Mouse (Mus musculus) B cell, adult 2 months (primary cell): ENCODE results near the gene Syde1.
"Not testable (repeated sequence)": the region's sequence is repeated elsewhere in the genome, so short reads cannot be mapped to it uniquely, and the experiment has no call there.

Experiments used
- DNase-seq, 2 experiments: peaks; one replicate each; pipeline ENCODE4 v3.0.0; 2022

The Syde1 gene

GRCm38 (mm10) chr10:78591406-78592328, at the start of gene Syde1:
Gene Syde1, minus strand, starts transcription at chr10:78591964.
- DNase-seq, result peak; percentile 28 to 33

- no peak for DNase-seq
Observed at GRCm38 (mm10) chr10:78632311-78632710, 40.5 kb upstream of the Syde1 start.

- DNase-seq, result no peak
Observed at GRCm38 (mm10) chr10:78630194-78630593, 38.4 kb upstream of the Syde1 start.

GRCm38 (mm10) chr10:78623143-78623542, 31.4 kb upstream of the Syde1 start:
- not testable (repeated sequence) for DNase-seq

- DNase-seq, result no peak
Observed at GRCm38 (mm10) chr10:78617974-78618373, 26.2 kb upstream of the Syde1 start, which contains the start of gene Olfr1357. Gene Olfr1357, minus strand, starts transcription at chr10:78618074.

GRCm38 (mm10) chr10:78607602-78608001, 15.8 kb upstream of the Syde1 start:
- DNase-seq, result no peak

- DNase-seq, result peak; percentile 32 to 45
Observed at GRCm38 (mm10) chr10:78605080-78605479, 13.3 kb upstream of the Syde1 start.

GRCm38 (mm10) chr10:78599865-78600264, 8.1 kb upstream of the Syde1 start:
- no peak for DNase-seq

- DNase-seq, result no peak
Observed at GRCm38 (mm10) chr10:78594566-78594965, 2.8 kb upstream of the Syde1 start.

- no peak for DNase-seq
Observed at GRCm38 (mm10) chr10:78594157-78594556, 2.4 kb upstream of the Syde1 start.

- no peak for DNase-seq
Observed at GRCm38 (mm10) chr10:78593736-78594135, 2.0 kb upstream of the Syde1 start.

GRCm38 (mm10) chr10:78592856-78593379, 1.2 kb upstream of the Syde1 start:
- DNase-seq, result no peak

- DNase-seq, result peak in 1 of 2 experiments; percentile 20
Observed at GRCm38 (mm10) chr10:78590744-78591143, 1.0 kb downstream of the Syde1 start.

GRCm38 (mm10) chr10:78589901-78590300, 1.9 kb downstream of the Syde1 start:
- DNase-seq, result no peak

- DNase-seq, result no peak
Observed at GRCm38 (mm10) chr10:78589291-78589690, 2.5 kb downstream of the Syde1 start.

GRCm38 (mm10) chr10:78586026-78586425, 5.7 kb downstream of the Syde1 start:
- DNase-seq, result no peak

GRCm38 (mm10) chr10:78585606-78586005, 6.2 kb downstream of the Syde1 start:
- no peak for DNase-seq

- no peak for DNase-seq
Observed at GRCm38 (mm10) chr10:78584996-78585395, 6.8 kb downstream of the Syde1 start.

GRCm38 (mm10) chr10:78583939-78584338, 7.8 kb downstream of the Syde1 start:
- DNase-seq, result no peak

GRCm38 (mm10) chr10:78583347-78583746, 8.4 kb downstream of the Syde1 start:
- DNase-seq, result no peak

GRCm38 (mm10) chr10:78581121-78581520, 10.6 kb downstream of the Syde1 start:
- DNase-seq, result no peak

- no peak for DNase-seq
Observed at GRCm38 (mm10) chr10:78578204-78578603, 13.6 kb downstream of the Syde1 start.

GRCm38 (mm10) chr10:78576435-78577184, 15.2 kb downstream of the Syde1 start:
- DNase-seq, result no peak
